Mouse (Mus musculus): Measurements from ENCODE around the gene Plxnb2. TPM values are rescaled to one million over a fixed set of nuclear protein-coding genes. Genes with fewer than 3 reads are reported as not detected.

The Plxnb2 gene
- polyA plus RNA-seq, 1 experiment from 2014 or later: 113 TPM

GRCm38 (mm10) chr15:89165478-89165877, 15.1 kb downstream of the Plxnb2 start:
- H3K27ac ChIP-seq (replicated peaks): no peak overlapping the region
- no peaks in the 10 kb centered on the region for H3K9me3 ChIP-seq
- H3K4me3 ChIP-seq: no peak overlapping the region
- H3K9ac ChIP-seq (replicated peaks): no peak overlapping the region
- 95% methylated on average over 12 of the region's 12 CpGs for WGBS
- H3K4me1 ChIP-seq: peaks cover 18% of the 10 kb centered on the region
- peaks cover 75% of the 10 kb centered on the region for H3K36me3 ChIP-seq
- no peaks in the 10 kb centered on the region for H3K27me3 ChIP-seq
- no peak overlapping the region for H3K4me2 ChIP-seq (replicated peaks)
- ATAC-seq (replicated peaks): no peak

- no peak overlapping the region for H3K4me2 ChIP-seq (replicated peaks)
- no peaks in the 10 kb centered on the region for H3K9me3 ChIP-seq
- H3K4me1 ChIP-seq: no peaks in the 10 kb centered on the region
- no peak overlapping the region for H3K9ac ChIP-seq (replicated peaks)
- H3K27me3 ChIP-seq: no peaks in the 10 kb centered on the region
- ATAC-seq (replicated peaks): no peak
- no peak overlapping the region for H3K4me3 ChIP-seq
- WGBS: 91% methylated on average over 7 of the region's 9 CpGs
- peaks cover 96% of the 10 kb centered on the region for H3K36me3 ChIP-seq
- no peak overlapping the region for H3K27ac ChIP-seq (replicated peaks)
Observed at GRCm38 (mm10) chr15:89161397-89161796, 19.2 kb downstream of the Plxnb2 start.

GRCm38 (mm10) chr15:89158516-89158915, 22.1 kb downstream of the Plxnb2 start:
- Histone ChIP-seq H3K9me3 (no peaks in the 10 kb centered on the region), H3K27ac (replicated peaks) (no peak overlapping the region), H3K4me1 (no peaks in the 10 kb centered on the region), H3K4me3 (no peak overlapping the region), H3K36me3 (peaks cover 96% of the 10 kb centered on the region), H3K27me3 (no peaks in the 10 kb centered on the region), H3K4me2 (replicated peaks) (no peak overlapping the region), H3K9ac (replicated peaks) (no peak overlapping the region)
- 94% methylated on average over 16 of the region's 16 CpGs for WGBS
- ATAC-seq (replicated peaks): no peak

GRCm38 (mm10) chr15:89157954-89158353, 22.6 kb downstream of the Plxnb2 start:
- H3K36me3 ChIP-seq: peaks cover 92% of the 10 kb centered on the region
- no peaks in the 10 kb centered on the region for H3K27me3 ChIP-seq
- WGBS: 64% methylated on average over 7 of the region's 7 CpGs
- H3K4me2 ChIP-seq (replicated peaks): no peak overlapping the region
- no peak overlapping the region for H3K9ac ChIP-seq (replicated peaks)
- H3K4me3 ChIP-seq: no peak overlapping the region
- H3K4me1 ChIP-seq: no peaks in the 10 kb centered on the region
- no peaks in the 10 kb centered on the region for H3K9me3 ChIP-seq
- no peak overlapping the region for H3K27ac ChIP-seq (replicated peaks)
- 0 out of 2 replicates have a peak, but pooled peaks have one; percentile 36 for ATAC-seq (replicated peaks)

GRCm38 (mm10) chr15:89152312-89152711, 28.3 kb downstream of the Plxnb2 start:
- no peak for ATAC-seq (replicated peaks)
- peak overlapping the region; percentile 17; the same call in 1 of the 2 replicates for H3K27ac ChIP-seq (replicated peaks)
- no peak overlapping the region for H3K9ac ChIP-seq (replicated peaks)
- H3K4me1 ChIP-seq: peaks cover 30% of the 10 kb centered on the region
- H3K4me2 ChIP-seq (replicated peaks): no peak overlapping the region
- H3K36me3 ChIP-seq: peaks cover 38% of the 10 kb centered on the region
- no peaks in the 10 kb centered on the region for H3K9me3 ChIP-seq
- H3K27me3 ChIP-seq: no peaks in the 10 kb centered on the region
- H3K4me3 ChIP-seq: no peak overlapping the region

- Histone ChIP-seq H3K9me3 (no peaks in the 10 kb centered on the region), H3K4me3 (peak overlapping the region; percentile 78), H3K36me3 (peaks cover 15% of the 10 kb centered on the region), H3K27ac (replicated peaks) (peak overlapping the region; percentile 88), H3K4me2 (replicated peaks) (peak overlapping the region; percentile 84), H3K27me3 (no peaks in the 10 kb centered on the region), H3K4me1 (peaks cover 45% of the 10 kb centered on the region), H3K9ac (replicated peaks) (peak overlapping the region; percentile 80)
- ATAC-seq (replicated peaks): no peak
- 4% methylated on average over 13 of the region's 13 CpGs for WGBS
Observed at GRCm38 (mm10) chr15:89150041-89150390, 30.6 kb downstream of the Plxnb2 start.

GRCm38 (mm10) chr15:89149271-89150040, 31.1 kb downstream of the Plxnb2 start, which contains the start of gene Mapk11:
Gene Mapk11 (minus strand): TSS chr15:89149628.
- H3K4me1 ChIP-seq: peaks cover 45% of the 10 kb centered on the region
- ATAC-seq (replicated peaks): peak; percentile 67
- H3K27ac ChIP-seq (replicated peaks): peak within 1 kb of the TSS; percentile 88
- peak within 1 kb of the TSS; percentile 84 for H3K4me2 ChIP-seq (replicated peaks)
- WGBS: under 1% methylated on average over 61 of the region's 61 CpGs
- peaks cover 11% of the 10 kb centered on the region for H3K36me3 ChIP-seq
- peak within 1 kb of the TSS; percentile 78 for H3K4me3 ChIP-seq
- no peaks in the 10 kb centered on the region for H3K27me3 ChIP-seq
- H3K9ac ChIP-seq (replicated peaks): peak within 1 kb of the TSS; percentile 80
- H3K9me3 ChIP-seq: no peaks in the 10 kb centered on the region

GRCm38 (mm10) chr15:89148496-89149270, 31.9 kb downstream of the Plxnb2 start:
- WGBS: 4% methylated on average over 25 of the region's 25 CpGs
- Histone ChIP-seq H3K36me3 (peaks cover 9% of the 10 kb centered on the region; the same call in 1 of the 2 replicates), H3K4me3 (peak overlapping the region; percentile 78), H3K4me2 (replicated peaks) (peak overlapping the region; percentile 84), H3K9ac (replicated peaks) (peak overlapping the region; percentile 80), H3K27ac (replicated peaks) (peak overlapping the region; percentile 88), H3K4me1 (peaks cover 45% of the 10 kb centered on the region), H3K27me3 (no peaks in the 10 kb centered on the region), H3K9me3 (no peaks in the 10 kb centered on the region)
- peak; percentile 11; the same call in 1 of the 2 replicates for ATAC-seq (replicated peaks)

GRCm38 (mm10) chr15:89147895-89148294, 32.7 kb downstream of the Plxnb2 start:
- 47% methylated on average over 4 of the region's 4 CpGs for WGBS
- ATAC-seq (replicated peaks): no peak
- no peak overlapping the region for H3K27ac ChIP-seq (replicated peaks)
- peak overlapping the region; percentile 84 for H3K4me2 ChIP-seq (replicated peaks)
- peak overlapping the region; percentile 78 for H3K4me3 ChIP-seq
- H3K9me3 ChIP-seq: no peaks in the 10 kb centered on the region
- H3K4me1 ChIP-seq: peaks cover 45% of the 10 kb centered on the region
- H3K36me3 ChIP-seq: peaks cover 6% of the 10 kb centered on the region; the same call in 1 of the 2 replicates
- H3K9ac ChIP-seq (replicated peaks): peak overlapping the region; percentile 80
- H3K27me3 ChIP-seq: no peaks in the 10 kb centered on the region

- Histone ChIP-seq H3K9ac (replicated peaks) (peak overlapping the region; percentile 56; the same call in 1 of the 2 replicates), H3K27ac (replicated peaks) (no peak overlapping the region; the same call in 1 of the 2 replicates), H3K4me2 (replicated peaks) (peak overlapping the region; percentile 84), H3K27me3 (no peaks in the 10 kb centered on the region), H3K9me3 (no peaks in the 10 kb centered on the region), H3K4me1 (peaks cover 44% of the 10 kb centered on the region), H3K4me3 (peak overlapping the region; percentile 78), H3K36me3 (peaks cover 6% of the 10 kb centered on the region; the same call in 1 of the 2 replicates)
- WGBS: 17% methylated on average over 10 of the region's 10 CpGs
- ATAC-seq (replicated peaks): no peak
Observed at GRCm38 (mm10) chr15:89147456-89147855, 33.1 kb downstream of the Plxnb2 start.

- peak overlapping the region; percentile 84 for H3K4me2 ChIP-seq (replicated peaks)
- H3K36me3 ChIP-seq: peaks cover 6% of the 10 kb centered on the region; the same call in 1 of the 2 replicates
- peak overlapping the region; percentile 56 for H3K9ac ChIP-seq (replicated peaks)
- H3K4me3 ChIP-seq: peak overlapping the region; percentile 78
- H3K4me1 ChIP-seq: peaks cover 40% of the 10 kb centered on the region
- no peaks in the 10 kb centered on the region for H3K9me3 ChIP-seq
- WGBS: 7% methylated on average over 16 of the region's 16 CpGs
- no peaks in the 10 kb centered on the region for H3K27me3 ChIP-seq
- ATAC-seq (replicated peaks): no peak
- H3K27ac ChIP-seq (replicated peaks): peak overlapping the region; percentile 75
Observed at GRCm38 (mm10) chr15:89147024-89147423, 33.6 kb downstream of the Plxnb2 start.

- Histone ChIP-seq H3K4me3 (peak overlapping the region; percentile 78), H3K9me3 (no peaks in the 10 kb centered on the region), H3K4me2 (replicated peaks) (peak overlapping the region; percentile 84), H3K36me3 (peaks cover 6% of the 10 kb centered on the region; the same call in 1 of the 2 replicates), H3K27me3 (no peaks in the 10 kb centered on the region), H3K4me1 (peaks cover 39% of the 10 kb centered on the region), H3K27ac (replicated peaks) (peak overlapping the region; percentile 75), H3K9ac (replicated peaks) (peak overlapping the region; percentile 56)
- 2% methylated on average over 27 of the region's 27 CpGs for WGBS
- ATAC-seq (replicated peaks): peak; percentile 46
Observed at GRCm38 (mm10) chr15:89146537-89146936, 34.1 kb downstream of the Plxnb2 start.

All from forebrain, embryonic 15.5 days (tissue).